Mouse (Mus musculus) heart, embryonic 12.5 days (tissue): ENCODE results near the gene Xlr5a. TPM values are rescaled to one million over a fixed set of nuclear protein-coding genes. Genes with fewer than 3 reads are reported as not detected.

Experiments used
- polyA plus RNA-seq: library from polyadenylated mRNA; unstranded; fragments of >200 nt; fragmentation: Nextera tagmentation; extraction: Ambion mirVana; gene quantifications from 2 replicates; pipeline ENCODE4 v1.2.1, GENCODE M21; 2016

The Xlr5a gene
- polyA plus RNA-seq, 1 experiment from 2014 or later: not detected

Other genes with a start within 250 kb of the Xlr5a start
- gene Pnma3, start 228.2 kb downstream of the Xlr5a start, polyA plus RNA-seq: 0.09 TPM in 1 of 2 replicates, not detected in the other
- 1.00 and 1.6 TPM in 2 replicates for gene Xlr4a, start 210.5 kb downstream of the Xlr5a start, polyA plus RNA-seq
- 1.9 and 2.2 TPM in 2 replicates for gene Xlr3a, start 195.9 kb downstream of the Xlr5a start, polyA plus RNA-seq
- not detected in 2 replicates for gene Gm14685, start 175.9 kb downstream of the Xlr5a start, polyA plus RNA-seq
- gene Xlr5b, start 144.2 kb downstream of the Xlr5a start, polyA plus RNA-seq: not detected in 2 replicates
- gene DXBay18, start 143.5 kb downstream of the Xlr5a start, polyA plus RNA-seq: not detected in 2 replicates
- not detected in 2 replicates for gene Spin2d, start 116.0 kb downstream of the Xlr5a start, polyA plus RNA-seq
- gene Xlr3b, start 100.8 kb downstream of the Xlr5a start, polyA plus RNA-seq: 7.3 and 7.6 TPM in 2 replicates
- gene Xlr4b, start 78.6 kb downstream of the Xlr5a start, polyA plus RNA-seq: 0.96 and 1.2 TPM in 2 replicates
- gene F8a, start 64.7 kb downstream of the Xlr5a start, polyA plus RNA-seq: 10.9 and 11.1 TPM in 2 replicates
- gene Xlr4c, start 49.8 kb downstream of the Xlr5a start, polyA plus RNA-seq: 0.36 TPM in 2 replicates
- not detected in 2 replicates for gene Xlr3c, start 27.6 kb downstream of the Xlr5a start, polyA plus RNA-seq
- not detected in 2 replicates for gene Xlr5c, start within 50 bp of the Xlr5a start, polyA plus RNA-seq
- gene Gm45015, start 43.9 kb upstream of the Xlr5a start, polyA plus RNA-seq: not detected in 2 replicates
- 14.3 and 17.5 TPM in 2 replicates for gene Zfp275, start 49.6 kb upstream of the Xlr5a start, polyA plus RNA-seq
- gene Gm18336, start 105.8 kb upstream of the Xlr5a start, polyA plus RNA-seq: not detected in 2 replicates
- not detected in 2 replicates for gene Zfp92, start 118.1 kb upstream of the Xlr5a start, polyA plus RNA-seq
- not detected in 2 replicates for gene Trex2, start 142.4 kb upstream of the Xlr5a start, polyA plus RNA-seq
- gene Haus7, start 166.1 kb upstream of the Xlr5a start, polyA plus RNA-seq: 61.4 and 63.0 TPM in 2 replicates
- 71.9 and 72.9 TPM in 2 replicates for gene Bgn, start 190.6 kb upstream of the Xlr5a start, polyA plus RNA-seq
- gene Atp2b3, start 210.1 kb upstream of the Xlr5a start, polyA plus RNA-seq: 0.41 and 0.48 TPM in 2 replicates